Mouse (Mus musculus): ENCODE measurements at regions not wholly inside any gene's neighbourhood (a gene's known extent, or its start where the extent isn't known, plus 50 kb on each side); places are given as distances from the start of the nearest gene placed in this dataset.

- TF ChIP-seq CTCF (IDR thresholded peaks at IDR 0.05; ENCODE audit: low read depth), result no peak
- H3K4me2 ChIP-seq, result no peak overlapping the region
- no peaks in the 10 kb centered on the region for H3K36me3 ChIP-seq (ENCODE audit: insufficient read depth)
- H3K27me3 ChIP-seq (ENCODE audit: insufficient read depth, low read length), result no peaks in the 10 kb centered on the region
- no peak overlapping the region for H3K9ac ChIP-seq
- no peaks in the 10 kb centered on the region for H3K9me3 ChIP-seq (ENCODE audit: low read depth, low read length)
- peak; percentile 20 for DNase-seq
- H3K4me1 ChIP-seq (ENCODE audit: insufficient read depth), result no peaks in the 10 kb centered on the region
- 42% methylated on average over 3 of the region's 3 CpGs for WGBS
- no peak overlapping the region for H3K4me3 ChIP-seq (ENCODE audit: low read depth, low read length)
- ATAC-seq (ENCODE audit: insufficient read depth), result no peak
- no peak overlapping the region for H3K27ac ChIP-seq (ENCODE audit: low read depth)
These were observed 150.5 kb upstream of the C030005K15Rik start for GRCm38 (mm10) chr10:97877088-97877487.

GRCm38 (mm10) chr10:97886049-97886448, 159.5 kb upstream of the C030005K15Rik start:
- no peaks in the 10 kb centered on the region for H3K9me3 ChIP-seq (ENCODE audit: low read depth, low read length)
- no peak overlapping the region for H3K9ac ChIP-seq
- no peaks in the 10 kb centered on the region for H3K36me3 ChIP-seq (ENCODE audit: insufficient read depth)
- no peak overlapping the region for H3K27ac ChIP-seq (ENCODE audit: low read depth)
- H3K4me3 ChIP-seq (ENCODE audit: low read depth, low read length), result no peak overlapping the region
- H3K4me2 ChIP-seq, result no peak overlapping the region
- ATAC-seq (ENCODE audit: insufficient read depth) (no peak), DNase-seq (no peak)
- H3K4me1 ChIP-seq (ENCODE audit: insufficient read depth), result no peaks in the 10 kb centered on the region
- WGBS, result 58% methylated on average over 1 of the region's 1 CpGs
- H3K27me3 ChIP-seq (ENCODE audit: insufficient read depth, low read length), result no peaks in the 10 kb centered on the region
- no peak for TF ChIP-seq CTCF (IDR thresholded peaks at IDR 0.05; ENCODE audit: low read depth)

GRCm38 (mm10) chr10:97905793-97906192, 179.2 kb upstream of the C030005K15Rik start:
- Histone ChIP-seq H3K4me3 (ENCODE audit: low read depth, low read length) (no peak overlapping the region), H3K4me1 (ENCODE audit: insufficient read depth) (no peaks in the 10 kb centered on the region), H3K27ac (ENCODE audit: low read depth) (no peak overlapping the region), H3K4me2 (no peak overlapping the region), H3K9ac (no peak overlapping the region), H3K36me3 (ENCODE audit: insufficient read depth) (no peaks in the 10 kb centered on the region), H3K27me3 (ENCODE audit: insufficient read depth, low read length) (no peaks in the 10 kb centered on the region), H3K9me3 (ENCODE audit: low read depth, low read length) (no peaks in the 10 kb centered on the region)
- WGBS, result 65% methylated on average over 4 of the region's 4 CpGs
- ATAC-seq (ENCODE audit: insufficient read depth) (no peak), DNase-seq (no peak)
- no peak for TF ChIP-seq CTCF (IDR thresholded peaks at IDR 0.05; ENCODE audit: low read depth)

GRCm38 (mm10) chr10:97925568-97925967, 199.0 kb upstream of the C030005K15Rik start:
- Histone ChIP-seq H3K4me2 (no peak overlapping the region), H3K9ac (no peak overlapping the region), H3K4me1 (ENCODE audit: insufficient read depth) (no peaks in the 10 kb centered on the region), H3K4me3 (ENCODE audit: low read depth, low read length) (no peak overlapping the region), H3K27ac (ENCODE audit: low read depth) (peak overlapping the region; percentile 12; the same call in 1 of the 2 replicates), H3K27me3 (ENCODE audit: insufficient read depth, low read length) (no peaks in the 10 kb centered on the region), H3K9me3 (ENCODE audit: low read depth, low read length) (no peaks in the 10 kb centered on the region), H3K36me3 (ENCODE audit: insufficient read depth) (no peaks in the 10 kb centered on the region)
- ATAC-seq (ENCODE audit: insufficient read depth) (peak; percentile 74), DNase-seq (peak; percentile 27)
- WGBS, result 34% methylated on average over 4 of the region's 4 CpGs
- TF ChIP-seq CTCF (IDR thresholded peaks at IDR 0.05; ENCODE audit: low read depth), result no peak

- H3K4me2 ChIP-seq, result no peak overlapping the region
- no peaks in the 10 kb centered on the region for H3K36me3 ChIP-seq (ENCODE audit: insufficient read depth)
- no peak for DNase-seq
- no peak for ATAC-seq (ENCODE audit: insufficient read depth)
- H3K4me1 ChIP-seq (ENCODE audit: insufficient read depth), result no peaks in the 10 kb centered on the region
- H3K27ac ChIP-seq (ENCODE audit: low read depth), result no peak overlapping the region
- 93% methylated on average over 2 of the region's 2 CpGs for WGBS
- H3K9ac ChIP-seq, result no peak overlapping the region
- H3K9me3 ChIP-seq (ENCODE audit: low read depth, low read length), result no peaks in the 10 kb centered on the region
- no peaks in the 10 kb centered on the region for H3K27me3 ChIP-seq (ENCODE audit: insufficient read depth, low read length)
- H3K4me3 ChIP-seq (ENCODE audit: low read depth, low read length), result no peak overlapping the region
- no peak for TF ChIP-seq CTCF (IDR thresholded peaks at IDR 0.05; ENCODE audit: low read depth)
These were observed 213.8 kb upstream of the C030005K15Rik start for GRCm38 (mm10) chr10:97940345-97940744.

GRCm38 (mm10) chr10:97965881-97966280, 239.3 kb upstream of the C030005K15Rik start:
- Histone ChIP-seq H3K4me2 (no peak overlapping the region), H3K9me3 (ENCODE audit: low read depth, low read length) (no peaks in the 10 kb centered on the region), H3K36me3 (ENCODE audit: insufficient read depth) (no peaks in the 10 kb centered on the region), H3K9ac (no peak overlapping the region), H3K4me3 (ENCODE audit: low read depth, low read length) (no peak overlapping the region), H3K4me1 (ENCODE audit: insufficient read depth) (no peaks in the 10 kb centered on the region), H3K27me3 (ENCODE audit: insufficient read depth, low read length) (no peaks in the 10 kb centered on the region), H3K27ac (ENCODE audit: low read depth) (no peak overlapping the region)
- 89% methylated on average over 1 of the region's 1 CpGs for WGBS
- TF ChIP-seq CTCF (IDR thresholded peaks at IDR 0.05; ENCODE audit: low read depth), result no peak
- DNase-seq, result no peak
- ATAC-seq (ENCODE audit: insufficient read depth), result no peak

- Histone ChIP-seq H3K27me3 (ENCODE audit: insufficient read depth, low read length) (no peaks in the 10 kb centered on the region), H3K4me3 (ENCODE audit: low read depth, low read length) (no peak overlapping the region), H3K9ac (no peak overlapping the region), H3K27ac (ENCODE audit: low read depth) (no peak overlapping the region), H3K36me3 (ENCODE audit: insufficient read depth) (no peaks in the 10 kb centered on the region), H3K9me3 (ENCODE audit: low read depth, low read length) (no peaks in the 10 kb centered on the region), H3K4me1 (ENCODE audit: insufficient read depth) (no peaks in the 10 kb centered on the region), H3K4me2 (no peak overlapping the region)
- DNase-seq, result no peak
- WGBS, result 74% methylated on average over 2 of the region's 2 CpGs
- no peak for ATAC-seq (ENCODE audit: insufficient read depth)
- no peak for TF ChIP-seq CTCF (IDR thresholded peaks at IDR 0.05; ENCODE audit: low read depth)
These were observed 240.4 kb upstream of the C030005K15Rik start for GRCm38 (mm10) chr10:97966931-97967330.

GRCm38 (mm10) chr10:98007037-98007436, 280.5 kb upstream of the C030005K15Rik start:
- Histone ChIP-seq H3K36me3 (ENCODE audit: insufficient read depth) (no peaks in the 10 kb centered on the region), H3K9ac (no peak overlapping the region), H3K27me3 (ENCODE audit: insufficient read depth, low read length) (no peaks in the 10 kb centered on the region), H3K4me2 (no peak overlapping the region), H3K27ac (ENCODE audit: low read depth) (no peak overlapping the region), H3K4me3 (ENCODE audit: low read depth, low read length) (no peak overlapping the region), H3K4me1 (ENCODE audit: insufficient read depth) (no peaks in the 10 kb centered on the region), H3K9me3 (ENCODE audit: low read depth, low read length) (no peaks in the 10 kb centered on the region)
- ATAC-seq (ENCODE audit: insufficient read depth) (no peak), DNase-seq (peak; percentile 39)
- TF ChIP-seq CTCF (IDR thresholded peaks at IDR 0.05; ENCODE audit: low read depth), result no peak
- WGBS, result 56% methylated on average over 4 of the region's 4 CpGs
